Mouse (Mus musculus): ENCODE measurements around the gene Olfr955. TPM values are rescaled to one million over a fixed set of nuclear protein-coding genes. Genes with fewer than 3 reads are reported as not detected.

Gene Olfr955
- polyA plus RNA-seq, 1 experiment, result not detected

- no peak for TF ChIP-seq CTCF (IDR thresholded peaks at IDR 0.05; ENCODE audit: control insufficient read depth, insufficient read depth, insufficient replicate concordance, low read depth, low read length)
- TF ChIP-seq POLR2A (IDR thresholded peaks at IDR 0.05; ENCODE audit: control insufficient read depth, low read depth, low read length), result no peak
- Histone ChIP-seq H3K4me1 (ENCODE audit: control insufficient read depth, insufficient read depth, low read length) (no peaks in the 10 kb centered on the region), H3K4me3 (ENCODE audit: control insufficient read depth, low read depth, low read length) (no peak within 1 kb of the TSS), H3K27ac (ENCODE audit: control insufficient read depth, insufficient read depth, low read depth, low read length) (no peak within 1 kb of the TSS), H3K27me3 (ENCODE audit: control insufficient read depth, insufficient read depth, low read length) (no peaks in the 10 kb centered on the region), H3K36me3 (ENCODE audit: control insufficient read depth, insufficient read depth, low read length) (no peaks in the 10 kb centered on the region)
These were observed 44.7 kb downstream of the Olfr955 start, which contains the start of gene Olfr952 for GRCm38 (mm10) chr9:39427048-39427447. Gene Olfr952, minus strand, starts transcription at chr9:39427148.

Other genes starting within 250 kb of the Olfr955 start
- gene Olfr1537, start 221.9 kb downstream of the Olfr955 start, polyA plus RNA-seq (2012; rRNA removed), result not detected in 2 replicates
- gene Olfr945, start 195.1 kb downstream of the Olfr955 start, polyA plus RNA-seq (2012; rRNA removed), result not detected in 2 replicates
- gene Olfr948, start 145.9 kb downstream of the Olfr955 start, polyA plus RNA-seq (2012; rRNA removed), result not detected in 2 replicates
- not detected in 2 replicates for gene Olfr951, start 84.5 kb downstream of the Olfr955 start, polyA plus RNA-seq (2012; rRNA removed)
- gene Olfr952, start 44.8 kb downstream of the Olfr955 start, polyA plus RNA-seq (2012; rRNA removed), result not detected in 2 replicates
- not detected in 2 replicates for gene Olfr954, start 15.2 kb downstream of the Olfr955 start, polyA plus RNA-seq (2012; rRNA removed)
- not detected in 2 replicates for gene Olfr44, start 22.1 kb upstream of the Olfr955 start, polyA plus RNA-seq (2012; rRNA removed)
- not detected in 2 replicates for gene Olfr957, start 43.9 kb upstream of the Olfr955 start, polyA plus RNA-seq (2012; rRNA removed)
- gene Olfr958, start 82.1 kb upstream of the Olfr955 start, polyA plus RNA-seq (2012; rRNA removed), result not detected in 2 replicates
- gene Olfr959, start 103.6 kb upstream of the Olfr955 start, polyA plus RNA-seq (2012; rRNA removed), result not detected in 2 replicates
- 0.05 and 0.13 TPM in 2 replicates for gene AW551984, start 132.5 kb upstream of the Olfr955 start, polyA plus RNA-seq (2012; rRNA removed)
- not detected in 2 replicates for gene Olfr148, start 138.7 kb upstream of the Olfr955 start, polyA plus RNA-seq (2012; rRNA removed)
- not detected in 2 replicates for gene Olfr960, start 149.4 kb upstream of the Olfr955 start, polyA plus RNA-seq (2012; rRNA removed)
- 0.10 TPM in 1 of 2 replicates, not detected in the other for gene Olfr961, start 173.1 kb upstream of the Olfr955 start, polyA plus RNA-seq (2012; rRNA removed)
- not detected in 2 replicates for gene Olfr963, start 195.3 kb upstream of the Olfr955 start, polyA plus RNA-seq (2012; rRNA removed)
- gene Olfr149, start 235.2 kb upstream of the Olfr955 start, polyA plus RNA-seq (2012; rRNA removed), result not detected in 2 replicates
- not detected in 2 replicates for gene Olfr965, start 239.4 kb upstream of the Olfr955 start, polyA plus RNA-seq (2012; rRNA removed)